Mouse (Mus musculus): ENCODE data around the gene B3galt1.

B3galt1 gene

DNA sequence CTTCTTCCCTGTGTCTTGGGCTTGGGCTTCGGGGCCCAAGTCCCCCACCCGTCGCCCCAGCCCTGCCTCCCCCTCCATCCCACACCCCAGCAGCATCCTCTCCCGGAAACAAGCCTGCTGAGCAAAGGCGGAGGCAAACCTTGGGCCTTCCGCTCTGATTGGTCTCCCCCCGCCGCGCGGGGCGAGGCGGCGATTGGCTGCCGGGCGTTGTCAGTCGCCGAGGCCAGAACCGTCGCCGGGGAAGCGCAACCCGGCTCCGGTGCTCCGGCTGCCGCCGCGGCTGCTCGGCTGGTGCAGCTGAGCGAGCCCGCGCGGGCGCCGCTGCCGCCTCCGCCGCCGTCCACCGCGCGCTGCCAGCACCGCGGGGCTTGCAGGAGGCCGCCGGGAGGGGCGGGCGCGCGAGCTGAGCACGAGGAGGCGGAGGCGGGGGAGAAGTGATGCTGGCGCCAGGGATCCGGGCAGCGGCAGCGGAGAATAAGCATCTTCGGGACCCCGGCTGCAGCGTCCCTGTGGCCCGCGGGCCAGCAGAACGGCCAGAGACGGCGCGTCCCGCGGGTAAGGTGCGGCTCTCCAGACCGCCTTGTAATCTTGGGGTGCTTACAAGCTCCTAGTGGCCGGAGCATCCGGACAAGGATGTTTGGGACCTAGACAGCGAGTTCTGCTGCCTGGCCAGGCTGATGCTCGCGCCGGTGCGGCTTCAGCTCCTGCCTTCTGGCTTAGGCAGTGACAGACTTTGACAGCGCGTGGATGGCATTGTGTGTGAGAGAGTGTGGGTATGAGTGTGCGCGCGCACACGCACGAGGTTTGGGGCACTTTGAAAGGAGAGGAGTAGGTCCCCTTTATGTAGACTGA is at the start of gene B3galt1:
TSS of gene B3galt1 (plus strand) at position 392 of the 852 bp plus-strand sequence.
- ATAC-seq (ENCODE audit: low TSS enrichment) = peak; percentile 92

DNA sequence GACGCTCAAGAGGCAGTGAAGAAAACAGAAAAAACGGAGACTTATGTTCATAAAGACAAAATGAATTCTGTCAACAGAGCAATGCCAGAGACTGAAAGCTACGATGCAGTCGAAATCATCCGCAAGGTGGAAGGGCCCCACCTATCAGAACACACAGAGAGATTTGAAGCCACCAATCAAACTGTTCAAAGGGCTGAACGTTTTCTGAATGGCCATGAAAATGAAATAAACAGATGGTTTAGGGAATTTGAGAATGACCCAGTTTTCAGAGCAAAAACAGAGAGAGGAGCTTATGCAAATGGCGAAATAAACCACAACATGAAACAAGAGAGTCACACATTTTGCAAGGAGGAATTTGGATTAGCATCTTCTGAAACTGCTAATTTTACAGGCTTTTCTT is 49.3 kb upstream of the B3galt1 start:
- ATAC-seq (ENCODE audit: low TSS enrichment) = peak; percentile 91

- peak; percentile 89 for ATAC-seq (ENCODE audit: low TSS enrichment)
Observed at GRCm38 (mm10) chr2:67535347-67535746, 30.3 kb upstream of the B3galt1 start.

DNA sequence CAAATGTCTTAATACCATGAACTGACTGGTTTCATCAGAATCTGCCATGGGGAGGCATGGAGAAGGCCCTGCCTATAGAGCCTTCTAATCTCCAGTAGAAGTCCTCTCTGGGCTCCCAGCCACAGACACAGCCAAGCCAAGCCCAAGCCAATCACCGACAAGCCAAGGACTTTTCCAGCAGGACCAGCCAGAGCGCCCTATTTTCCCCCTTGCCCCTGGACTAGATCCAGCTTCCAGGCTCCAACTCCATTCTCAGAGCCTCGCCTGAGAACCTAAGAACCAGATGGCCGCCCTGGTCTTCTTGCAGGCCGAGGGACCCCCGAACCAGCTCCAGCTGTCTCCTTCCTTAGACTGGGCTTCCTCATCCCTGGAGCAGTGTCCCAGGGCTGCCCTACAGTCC is 26.2 kb upstream of the B3galt1 start:
- no peak for ATAC-seq (ENCODE audit: low TSS enrichment)

- no peak for ATAC-seq (ENCODE audit: low TSS enrichment)
Observed at GRCm38 (mm10) chr2:67541957-67542696, 23.5 kb upstream of the B3galt1 start.

DNA sequence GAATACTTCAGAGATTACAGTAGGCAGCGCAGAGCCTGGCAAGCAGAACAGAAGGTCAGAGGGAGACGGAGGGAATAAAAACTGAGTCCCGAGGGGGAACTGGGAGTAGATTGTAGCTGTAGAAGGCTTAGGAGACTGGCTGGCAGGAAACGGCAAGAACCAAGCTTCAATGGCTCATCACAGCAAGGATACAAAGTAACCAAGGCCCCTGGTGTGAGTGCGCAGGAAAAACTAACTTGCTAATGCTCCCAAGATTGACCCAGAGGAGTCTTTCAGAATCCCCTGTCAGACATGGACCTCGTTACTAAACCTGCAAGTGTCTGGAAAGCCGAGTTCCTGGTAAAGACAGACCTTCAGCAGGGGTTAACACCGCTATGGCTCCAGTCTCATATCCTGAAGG is 21.2 kb upstream of the B3galt1 start:
- ATAC-seq (ENCODE audit: low TSS enrichment) = no peak

DNA sequence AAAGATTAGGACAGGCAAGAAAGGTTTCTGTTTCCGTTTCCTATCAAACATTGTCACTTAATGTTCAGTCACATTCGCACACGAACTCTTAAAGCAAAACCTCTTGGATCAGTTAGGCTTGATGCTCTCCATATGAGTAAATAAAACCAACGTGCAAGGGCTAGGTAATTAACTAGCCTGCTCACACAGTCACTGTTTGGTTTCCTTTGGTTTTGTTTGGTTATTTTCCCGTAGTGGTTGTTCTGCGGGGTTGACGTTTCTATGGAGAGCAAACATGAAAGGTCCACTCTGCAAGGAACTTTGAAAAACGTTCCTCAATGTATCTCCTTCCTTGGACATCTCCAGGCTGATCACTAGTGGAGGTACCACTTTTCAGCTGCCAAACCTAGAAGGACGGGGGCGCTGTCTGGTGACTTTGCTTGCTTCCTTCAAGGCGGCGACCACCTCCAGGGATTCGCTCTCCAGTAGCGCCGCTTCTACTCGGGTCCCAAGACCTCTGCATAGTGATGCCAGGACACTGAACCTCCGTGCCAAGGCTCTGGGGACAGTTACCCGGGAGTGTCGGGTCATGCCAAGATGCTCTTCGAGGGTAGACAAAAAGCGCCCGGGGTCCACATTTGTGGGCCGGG is 706 bp upstream of the B3galt1 start:
- ATAC-seq (ENCODE audit: low TSS enrichment) = peak; percentile 62

GRCm38 (mm10) chr2:67566566-67566965 is 895 bp downstream of the B3galt1 start:
- no peak for ATAC-seq (ENCODE audit: low TSS enrichment)

DNA sequence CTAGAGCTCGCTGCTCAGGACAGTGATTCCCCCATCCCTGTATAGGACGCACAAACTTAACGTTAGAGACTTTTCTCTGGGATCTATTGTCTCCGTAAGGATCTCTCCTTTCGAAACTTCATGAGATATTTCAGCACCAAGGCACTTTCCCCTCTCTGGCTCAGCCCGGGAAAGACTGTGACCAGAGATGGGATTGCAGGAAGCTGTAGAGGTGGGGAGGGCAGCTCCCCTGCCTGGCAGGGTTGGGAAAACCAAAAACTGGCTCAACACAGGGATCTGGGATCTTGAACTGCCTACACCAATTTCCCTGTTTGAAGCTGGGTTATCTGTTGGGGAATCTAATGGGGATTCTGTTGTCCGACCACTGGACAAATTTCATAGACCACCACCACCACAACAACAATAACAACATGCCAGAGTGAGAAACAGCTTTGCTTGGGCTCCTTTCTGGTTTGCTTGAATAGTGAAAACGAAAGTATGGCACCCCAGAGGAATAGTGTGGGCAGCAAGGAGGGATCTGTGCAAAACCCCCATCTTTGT is 1.5 kb downstream of the B3galt1 start:
- 0 out of 2 replicates have a peak, but pooled peaks have one; percentile 14 for ATAC-seq (ENCODE audit: low TSS enrichment)

DNA sequence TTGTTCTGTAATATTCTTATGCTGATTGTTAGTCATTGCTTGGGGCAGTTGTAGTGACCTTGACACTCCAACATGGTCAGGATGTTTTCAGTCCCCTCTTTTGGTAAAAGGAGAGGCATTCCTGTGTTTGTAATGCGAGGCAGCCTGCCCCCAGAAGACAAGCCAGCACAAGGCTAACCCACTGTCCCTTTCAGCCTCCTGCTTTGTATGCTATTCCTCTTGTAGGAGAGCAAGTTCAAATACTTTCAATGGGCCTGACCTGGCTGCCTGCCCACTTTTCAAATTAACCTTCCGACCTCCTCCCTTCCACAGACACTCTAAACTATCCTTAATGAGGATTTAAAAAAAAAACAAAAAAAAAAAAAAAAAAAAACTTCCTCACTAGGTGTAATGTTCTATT is 11.0 kb downstream of the B3galt1 start:
- no peak for ATAC-seq (ENCODE audit: low TSS enrichment)

DNA sequence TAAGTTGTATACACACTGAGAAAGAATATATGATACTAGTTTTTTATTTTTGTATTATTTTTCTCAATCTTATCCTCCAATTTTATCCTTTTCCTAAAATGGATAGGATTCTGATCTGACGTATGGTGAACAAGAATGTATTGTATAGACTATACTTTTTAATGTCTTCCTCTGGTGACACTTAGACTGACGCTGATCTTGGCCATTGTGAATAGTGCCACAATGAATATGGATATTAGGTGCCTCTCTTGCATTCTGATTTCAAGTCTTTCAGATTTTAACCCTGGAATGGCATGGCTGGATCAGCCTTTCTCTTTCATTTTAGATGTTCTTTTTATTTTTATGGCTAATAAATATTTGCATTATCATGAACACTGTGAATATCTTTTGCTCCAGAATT is 17.4 kb downstream of the B3galt1 start:
- no peak for ATAC-seq (ENCODE audit: low TSS enrichment)

DNA sequence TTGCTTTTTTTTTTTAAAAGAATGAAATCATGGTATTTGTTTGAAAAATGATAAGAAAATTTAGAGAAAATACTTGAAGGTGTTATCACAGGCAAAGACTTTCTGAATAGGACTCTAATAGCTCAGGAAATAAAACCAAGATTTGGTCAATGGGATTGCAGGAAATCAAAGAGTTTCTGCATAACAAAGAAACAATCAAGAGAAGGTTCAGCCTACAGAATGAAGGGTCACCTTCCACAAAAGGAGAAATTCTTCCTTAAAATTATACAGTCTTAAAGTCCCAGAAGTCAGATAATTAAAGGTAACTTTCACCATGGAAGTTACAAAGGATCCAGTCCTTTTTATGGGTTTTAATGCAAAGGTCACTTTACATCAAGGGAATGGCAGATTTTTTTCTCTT is 24.7 kb downstream of the B3galt1 start:
- no peak for ATAC-seq (ENCODE audit: low TSS enrichment)

GRCm38 (mm10) chr2:67591831-67592629 is 26.4 kb downstream of the B3galt1 start:
- no peak for ATAC-seq (ENCODE audit: low TSS enrichment)

DNA sequence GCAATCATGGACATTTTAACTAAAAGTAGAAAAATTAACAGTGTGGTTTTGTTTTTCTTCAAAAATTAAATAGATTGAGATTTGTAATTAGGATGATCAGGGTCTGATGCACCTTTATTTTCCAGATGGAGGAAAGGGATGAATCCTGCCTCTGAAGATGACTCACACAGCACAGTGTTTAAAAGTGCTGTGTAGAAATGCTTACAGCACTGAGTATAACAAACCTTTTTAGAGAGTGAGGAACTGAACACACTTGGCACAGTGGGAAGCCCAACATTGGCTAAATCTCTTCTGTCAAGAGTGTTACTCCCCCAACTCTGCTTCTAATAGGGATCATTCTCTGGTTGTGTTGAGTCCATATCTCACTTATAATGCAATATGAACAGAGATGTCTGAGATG is 57.2 kb downstream of the B3galt1 start:
- peak; percentile 89 for ATAC-seq (ENCODE audit: low TSS enrichment)

DNA sequence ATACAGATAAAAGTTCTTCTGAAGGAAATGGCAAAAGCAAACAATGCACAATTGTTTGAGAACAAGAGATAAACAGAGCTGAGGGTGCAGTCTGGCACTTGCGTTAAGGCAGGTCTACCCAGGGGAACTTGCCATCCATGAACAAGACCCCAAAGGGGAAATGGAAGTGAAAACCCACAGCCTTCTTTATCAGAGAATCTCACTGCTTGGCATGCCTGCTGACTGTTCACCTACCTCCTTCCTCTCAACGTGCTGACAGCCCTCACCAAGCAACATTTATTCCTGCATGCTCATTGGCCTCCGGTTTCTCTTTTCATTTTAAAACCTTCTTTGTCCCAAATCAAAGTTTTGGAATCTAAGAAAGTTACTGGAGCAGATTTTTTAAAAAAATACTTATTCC is 62.0 kb downstream of the B3galt1 start:
- no peak for ATAC-seq (ENCODE audit: low TSS enrichment)

GRCm38 (mm10) chr2:67628289-67628688 is 62.6 kb downstream of the B3galt1 start:
- peak; percentile 70 for ATAC-seq (ENCODE audit: low TSS enrichment)

GRCm38 (mm10) chr2:67654847-67655246 is 89.2 kb downstream of the B3galt1 start:
- ATAC-seq (ENCODE audit: low TSS enrichment) = no peak

DNA sequence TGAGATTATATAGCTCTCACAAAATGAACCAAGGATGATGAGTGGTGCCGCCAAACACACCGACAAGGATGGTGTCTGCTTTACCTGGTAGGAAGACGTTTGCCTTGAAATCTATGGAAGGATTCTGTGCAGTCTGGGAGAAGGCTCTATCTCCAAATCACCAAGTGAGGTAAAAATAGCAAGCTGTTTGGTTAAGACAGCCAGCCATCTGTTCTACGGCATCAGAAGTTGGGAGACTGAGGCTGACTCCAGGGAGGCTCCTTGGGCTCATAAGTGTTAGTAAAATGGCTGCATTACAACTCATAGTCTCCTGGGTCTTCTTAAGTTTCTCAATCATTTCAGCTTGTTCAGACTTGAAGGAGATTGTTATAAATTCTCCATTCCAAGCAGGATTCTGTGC is 91.7 kb downstream of the B3galt1 start:
- peak; percentile 78 for ATAC-seq (ENCODE audit: low TSS enrichment)

DNA sequence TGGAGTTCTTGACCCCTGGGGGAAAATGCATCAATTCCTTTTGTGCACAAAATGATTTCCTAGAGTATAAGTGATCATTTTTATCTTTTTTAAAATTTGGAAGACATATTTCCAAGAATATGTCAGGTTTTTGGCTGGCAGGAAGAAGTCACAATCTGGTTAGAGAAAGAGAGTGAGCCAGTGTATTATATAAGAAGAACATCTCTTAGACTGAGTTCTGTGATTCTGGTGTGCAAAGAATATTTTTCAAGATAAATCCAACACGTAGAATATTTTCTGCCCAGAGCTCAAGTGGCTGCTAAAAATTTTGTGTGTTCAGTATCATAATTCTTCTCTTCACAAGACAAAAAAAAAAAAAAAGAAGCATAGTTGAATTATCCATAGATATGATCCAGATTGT is 92.4 kb downstream of the B3galt1 start:
- peak; percentile 79 for ATAC-seq (ENCODE audit: low TSS enrichment)

DNA sequence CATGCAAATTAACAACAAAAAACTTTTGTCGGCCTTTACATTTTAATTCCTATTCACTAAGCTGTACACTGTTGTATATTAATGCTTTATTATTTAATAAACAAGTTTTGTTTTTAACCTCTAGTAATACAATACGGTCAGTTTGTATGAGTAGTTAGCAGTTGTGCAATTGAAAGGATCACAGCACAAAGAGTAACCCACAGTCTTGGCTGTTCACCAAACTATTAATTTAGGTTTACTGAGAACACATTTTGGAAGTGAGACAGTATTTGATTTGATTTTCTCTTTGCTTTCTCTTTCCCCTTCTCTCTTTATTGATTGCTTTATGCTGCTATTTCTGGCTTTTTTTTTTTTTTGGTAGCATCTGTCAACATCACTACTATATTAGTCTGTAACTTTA is 106.0 kb downstream of the B3galt1 start:
- ATAC-seq (ENCODE audit: low TSS enrichment) = no peak

GRCm38 (mm10) chr2:67677697-67678096 is 112.0 kb downstream of the B3galt1 start:
- ATAC-seq (ENCODE audit: low TSS enrichment) = no peak
